Mouse (Mus musculus): ENCODE data around the gene Fam227b. TPM values are rescaled to one million over a fixed set of nuclear protein-coding genes. Genes with fewer than 3 reads are reported as not detected.

The Fam227b gene
- total RNA-seq, 2 experiments from 2014 or later: not detected

DNA sequence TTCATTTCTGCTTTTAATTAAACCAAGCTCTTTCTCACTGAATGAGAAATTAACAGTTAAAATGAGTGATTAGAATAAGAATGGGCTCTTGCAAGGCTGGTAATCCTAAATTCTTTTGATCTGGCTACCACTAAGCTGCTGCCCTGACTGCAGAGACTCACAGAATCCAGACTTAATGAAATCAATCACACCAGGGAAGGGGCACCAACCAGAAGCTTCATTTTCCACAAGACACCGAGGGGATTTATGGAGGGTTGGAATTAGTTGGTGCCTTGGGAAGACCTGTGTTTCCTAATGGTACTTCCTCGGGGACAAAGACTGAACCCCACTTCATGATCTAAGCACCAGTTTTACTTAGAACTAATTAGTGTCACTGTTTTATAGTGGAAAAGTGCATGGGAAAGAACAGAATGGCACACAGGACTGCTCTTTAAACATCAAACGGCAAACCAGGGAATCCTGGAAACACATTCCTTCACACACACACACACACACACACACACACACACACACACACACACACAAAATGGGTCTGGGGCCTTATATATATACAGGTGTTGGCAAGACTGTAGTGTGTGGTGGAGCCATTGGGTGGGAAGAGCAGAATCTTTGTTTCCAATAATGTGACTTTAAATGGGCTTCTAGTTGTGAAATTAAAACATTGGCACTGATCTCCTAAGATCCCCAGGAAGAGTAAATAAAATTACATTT, 135.9 kb downstream of the Fam227b start:
- no peak for DNase-seq (ENCODE audit: low spot score in 2 of 2)
- no peak for TF ChIP-seq CTCF (conservative IDR thresholded peaks at IDR 0.05)
- Histone ChIP-seq H3K27ac (no peak overlapping the region), H3K4me3 (no peak overlapping the region)

DNA sequence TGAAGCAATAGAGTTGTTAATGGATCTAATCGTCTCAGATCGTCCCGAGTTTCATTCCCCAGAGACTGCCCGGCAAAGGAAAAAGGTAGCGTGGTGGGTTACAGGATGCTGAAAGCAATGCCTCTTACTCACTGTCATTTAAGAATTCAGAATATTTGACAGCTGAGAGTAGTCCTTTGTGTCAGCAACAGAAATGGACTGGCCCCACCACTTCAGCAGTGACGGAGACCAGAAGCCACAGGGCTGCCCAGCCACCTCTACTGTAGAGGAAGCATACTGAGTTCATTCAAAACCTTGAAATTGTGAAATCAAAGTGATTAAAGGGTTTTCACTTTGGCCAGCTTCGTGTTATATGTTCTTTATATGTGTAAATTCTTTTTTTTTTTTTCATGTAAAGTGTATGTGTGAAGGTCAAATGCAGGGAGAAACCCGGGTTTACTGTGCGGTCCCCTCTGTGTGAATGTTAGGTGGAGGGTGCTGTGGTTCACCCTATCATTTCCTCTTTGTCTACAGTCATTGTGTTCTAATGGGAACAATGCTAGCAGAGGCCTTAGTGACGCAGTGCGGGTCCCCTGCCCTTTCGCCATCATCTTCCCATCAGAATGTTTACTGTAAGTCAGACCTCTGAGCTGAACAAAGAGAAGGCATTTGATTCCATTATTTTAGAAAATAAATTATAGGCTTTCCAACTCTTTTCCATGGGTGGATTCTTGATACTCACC, 136.7 kb downstream of the Fam227b start:
- no peak overlapping the region for H3K27ac ChIP-seq
- no peak overlapping the region for H3K4me3 ChIP-seq
- no peak for DNase-seq (ENCODE audit: low spot score in 2 of 2)
- TF ChIP-seq CTCF (conservative IDR thresholded peaks at IDR 0.05): no peak

DNA sequence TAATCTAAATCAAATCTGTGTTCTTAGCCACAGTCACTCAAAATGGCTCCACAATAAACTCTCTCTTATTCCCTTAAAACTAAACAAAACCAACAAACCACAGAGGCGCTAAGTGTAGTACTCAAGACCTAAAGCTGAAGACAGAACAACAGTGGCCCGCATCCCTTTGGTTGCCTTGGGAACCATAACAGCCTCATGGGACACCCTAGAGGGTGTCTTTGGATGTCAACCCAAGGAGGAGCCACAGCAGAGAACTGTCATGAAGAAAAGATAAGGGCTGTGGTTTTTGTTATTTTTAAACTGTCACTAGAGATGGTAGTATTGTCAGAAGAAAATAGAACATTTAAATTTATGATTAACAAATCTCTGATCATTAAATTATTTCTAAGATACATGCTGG, 145.1 kb downstream of the Fam227b start:
- DNase-seq (ENCODE audit: low spot score in 2 of 2): no peak
- no peak for TF ChIP-seq CTCF (conservative IDR thresholded peaks at IDR 0.05)
- Histone ChIP-seq H3K27ac (no peak overlapping the region), H3K4me3 (no peak overlapping the region)

DNA sequence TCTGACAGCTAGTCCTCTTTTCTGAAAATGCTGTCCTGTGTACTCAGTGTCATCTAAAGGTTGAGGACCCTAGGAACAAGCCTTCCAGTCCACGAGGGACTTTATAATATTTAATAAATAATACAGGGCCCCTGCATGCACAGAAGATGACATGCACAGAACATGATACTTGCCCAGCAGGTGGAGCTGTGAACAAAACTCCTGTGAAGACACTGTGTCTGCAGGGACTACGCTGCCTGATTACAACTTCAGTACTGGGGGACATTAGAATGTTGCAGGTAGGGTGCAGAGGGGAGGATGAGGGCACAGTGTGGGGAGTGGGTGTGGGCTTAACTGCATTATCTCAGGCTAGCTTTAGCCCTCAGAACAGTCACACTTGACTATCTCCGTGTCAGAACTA, 145.7 kb downstream of the Fam227b start:
- peak; percentile 85 for TF ChIP-seq CTCF (conservative IDR thresholded peaks at IDR 0.05)
- peak; percentile 49 to 65 for DNase-seq (ENCODE audit: low spot score in 2 of 2)
- Histone ChIP-seq H3K27ac (no peak overlapping the region), H3K4me3 (no peak overlapping the region)

DNA sequence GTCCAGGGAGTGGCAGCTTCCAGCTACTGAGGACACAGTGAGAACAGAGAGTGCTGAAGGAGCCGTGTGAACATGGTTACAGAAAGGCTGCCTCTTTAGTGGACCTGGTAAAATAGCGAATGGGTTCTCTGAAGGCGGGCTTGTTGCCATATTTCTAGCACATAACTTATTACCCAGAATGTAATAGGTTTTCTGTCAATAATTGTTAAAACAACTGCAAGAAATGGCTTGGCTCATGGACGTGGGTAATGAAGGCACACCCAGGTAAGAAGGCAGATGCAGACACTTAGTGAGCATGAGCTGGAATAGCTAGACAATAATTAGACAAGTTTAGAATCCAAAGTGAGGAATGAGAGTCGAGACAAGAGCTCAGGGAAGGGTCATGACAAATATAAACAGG, 149.5 kb downstream of the Fam227b start:
- no peak for DNase-seq (ENCODE audit: low spot score in 2 of 2)
- TF ChIP-seq CTCF (conservative IDR thresholded peaks at IDR 0.05): no peak
- Histone ChIP-seq H3K4me3 (no peak overlapping the region), H3K27ac (no peak overlapping the region)

DNA sequence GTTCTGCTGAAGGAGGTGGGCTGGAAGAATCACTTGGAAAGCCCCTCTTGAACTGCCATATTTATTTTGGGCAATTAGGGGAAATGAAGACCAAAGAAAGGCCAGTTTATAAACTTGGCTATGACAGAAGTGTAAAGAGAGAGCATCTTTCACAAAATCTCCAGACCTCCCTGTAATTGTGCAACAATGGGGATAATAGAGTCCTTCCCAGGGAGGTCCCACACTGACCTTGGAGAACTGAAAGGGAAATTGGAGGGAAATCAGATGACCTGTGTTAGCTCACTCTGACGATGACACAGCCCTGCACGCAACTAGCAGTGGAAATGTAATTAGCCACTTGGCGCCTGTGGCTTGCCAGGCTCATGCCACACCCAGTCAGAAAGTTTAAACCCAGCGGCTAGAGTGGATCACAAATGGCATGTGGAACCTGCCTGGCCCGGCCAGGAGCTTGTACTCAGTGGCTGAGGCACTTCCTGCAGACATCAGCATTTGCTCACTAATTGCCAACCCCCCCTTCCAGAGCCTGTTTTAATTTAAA, 175.9 kb downstream of the Fam227b start:
- TF ChIP-seq CTCF (conservative IDR thresholded peaks at IDR 0.05): no peak
- no peak overlapping the region for H3K27ac ChIP-seq
- DNase-seq (ENCODE audit: low spot score in 2 of 2): no peak
- H3K4me3 ChIP-seq: no peak overlapping the region

DNA sequence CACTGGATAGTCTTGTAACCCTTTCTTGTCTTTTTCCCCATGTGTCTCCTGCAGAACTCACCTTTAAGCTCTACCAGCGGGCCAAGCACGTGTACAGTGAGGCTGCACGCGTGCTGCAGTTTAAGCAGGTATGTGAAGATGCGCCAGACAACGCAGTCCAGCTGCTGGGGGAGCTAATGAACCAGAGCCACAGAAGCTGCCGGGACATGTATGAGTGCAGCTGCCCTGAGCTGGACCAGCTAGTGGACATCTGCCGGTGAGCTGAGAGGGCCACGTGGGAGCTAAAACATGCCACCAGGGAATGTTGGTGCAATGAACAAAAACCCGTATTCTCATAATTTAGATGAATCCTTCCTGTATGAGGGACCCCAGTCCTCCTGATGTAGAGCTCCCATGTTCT, 176.6 kb downstream of the Fam227b start:
- no peak for DNase-seq (ENCODE audit: low spot score in 2 of 2)
- Histone ChIP-seq H3K27ac (no peak overlapping the region), H3K4me3 (no peak overlapping the region)
- TF ChIP-seq CTCF (conservative IDR thresholded peaks at IDR 0.05): no peak

DNA sequence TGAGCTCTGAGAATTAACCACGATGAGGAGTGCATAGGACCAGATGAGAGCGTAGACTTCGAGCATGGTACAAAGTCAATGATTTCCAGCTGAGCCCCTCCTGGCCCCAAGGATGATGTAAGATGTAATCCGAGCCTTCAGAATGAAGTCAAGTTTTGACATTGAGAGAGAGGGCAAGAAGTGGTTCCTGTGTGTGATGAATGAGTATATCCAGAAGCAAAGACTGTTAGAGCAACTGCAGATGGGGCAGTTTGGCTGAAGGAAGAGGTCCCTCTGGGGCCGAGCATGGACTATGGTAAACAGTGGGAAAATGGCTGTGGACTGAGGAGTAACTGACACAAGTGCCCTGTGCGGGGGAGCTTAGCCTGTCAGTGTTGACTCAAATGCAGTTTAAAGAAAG, 178.6 kb downstream of the Fam227b start:
- no peak overlapping the region for H3K4me3 ChIP-seq
- DNase-seq (ENCODE audit: low spot score in 2 of 2): no peak
- no peak overlapping the region for H3K27ac ChIP-seq
- no peak for TF ChIP-seq CTCF (conservative IDR thresholded peaks at IDR 0.05)

DNA sequence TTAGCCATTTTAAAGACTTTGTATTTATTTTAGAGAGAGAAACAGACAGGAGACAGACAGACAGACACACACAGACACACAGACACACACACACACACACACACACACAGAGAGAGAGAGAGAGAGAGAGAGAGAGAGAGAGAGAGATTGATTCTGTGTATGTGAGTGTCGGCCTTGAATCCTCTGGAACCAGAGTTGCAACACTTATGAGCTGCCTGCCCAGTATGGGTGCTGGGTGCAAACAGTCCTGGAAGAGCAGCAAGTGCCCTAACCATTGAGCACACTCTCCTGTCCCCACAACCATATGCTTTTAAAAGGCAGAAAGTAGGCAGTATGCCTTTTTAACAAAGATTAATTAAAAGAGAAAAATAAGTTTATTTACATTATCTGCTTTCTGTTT, 183.0 kb downstream of the Fam227b start:
- no peak for TF ChIP-seq CTCF (conservative IDR thresholded peaks at IDR 0.05)
- Histone ChIP-seq H3K27ac (no peak overlapping the region), H3K4me3 (no peak overlapping the region)
- no peak for DNase-seq (ENCODE audit: low spot score in 2 of 2)

DNA sequence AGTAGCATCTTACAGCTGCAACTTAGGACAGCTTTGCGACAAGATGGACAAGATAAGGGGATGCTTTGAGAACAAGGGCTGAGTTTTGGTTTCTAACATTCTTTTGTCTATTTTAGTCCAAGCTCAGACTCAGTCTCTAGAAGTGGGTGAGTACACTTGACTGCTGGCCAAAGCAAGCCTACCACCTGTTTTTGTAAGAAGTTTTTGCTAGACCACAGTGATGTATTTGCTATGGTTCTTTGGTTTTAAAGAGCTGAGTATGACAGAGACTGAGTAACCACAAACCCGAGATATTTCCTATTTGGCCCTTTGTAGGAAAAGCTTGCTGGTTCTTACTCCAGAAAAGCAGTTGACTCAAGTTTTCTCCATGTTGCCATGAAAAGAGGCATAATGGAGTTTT, 203.6 kb downstream of the Fam227b start:
- DNase-seq (ENCODE audit: low spot score in 2 of 2): no peak
- Histone ChIP-seq H3K27ac (no peak overlapping the region), H3K4me3 (no peak overlapping the region)
- TF ChIP-seq CTCF (conservative IDR thresholded peaks at IDR 0.05): no peak

DNA sequence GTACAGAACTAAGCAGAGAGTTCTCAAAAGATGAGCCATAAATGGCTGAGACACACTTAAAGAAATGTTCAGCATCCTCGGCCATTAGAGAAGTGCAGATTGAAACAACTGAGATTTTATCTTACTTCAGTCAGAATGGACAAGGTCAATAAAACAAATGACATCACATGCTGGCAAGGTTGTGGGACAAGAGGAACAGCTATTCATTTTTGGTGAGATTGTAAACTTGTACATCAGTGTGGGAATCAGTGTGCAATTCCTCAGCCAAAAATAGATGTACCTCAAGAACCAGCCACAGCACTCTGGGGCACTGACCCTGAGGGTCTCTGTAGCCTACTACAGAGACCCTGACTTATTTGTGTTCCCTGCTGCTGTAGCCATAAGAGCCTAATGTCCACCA, 208.5 kb downstream of the Fam227b start:
- no peak overlapping the region for H3K4me3 ChIP-seq
- TF ChIP-seq CTCF (conservative IDR thresholded peaks at IDR 0.05): no peak
- H3K27ac ChIP-seq: no peak overlapping the region
- DNase-seq (ENCODE audit: low spot score in 2 of 2): no peak

DNA sequence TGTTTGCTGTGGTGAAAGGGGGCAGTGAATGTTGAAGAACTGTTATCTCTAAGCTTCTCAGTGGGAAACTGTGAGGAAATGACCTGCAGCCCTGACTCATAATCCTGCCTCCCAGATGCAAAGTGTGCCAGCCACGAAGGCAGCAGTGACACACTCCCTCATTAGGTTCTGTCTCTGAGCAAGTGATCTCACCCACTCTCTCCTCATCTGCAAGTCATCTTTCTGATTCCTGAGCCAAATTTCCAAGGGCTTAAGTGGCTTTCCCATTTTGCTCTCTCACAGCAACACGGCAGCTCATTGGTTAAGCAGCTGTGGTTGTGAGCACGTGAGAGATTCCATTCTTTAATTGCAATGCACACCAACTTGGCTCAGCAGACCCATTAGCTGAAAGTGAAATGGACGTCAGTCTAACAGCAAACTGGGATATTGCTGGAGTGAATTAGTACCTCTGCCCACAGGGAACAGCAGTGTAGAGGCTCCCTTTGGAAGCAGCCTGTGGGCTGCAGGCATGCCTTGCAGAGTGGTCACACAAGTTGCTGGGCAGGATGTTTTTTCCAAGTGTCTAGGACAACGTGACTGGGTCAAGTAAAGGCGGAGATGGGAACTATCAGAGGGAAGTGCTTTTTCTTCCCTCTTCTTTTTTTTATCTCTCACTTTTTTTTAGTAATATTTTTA, 210.6 kb downstream of the Fam227b start:
- Histone ChIP-seq H3K27ac (no peak overlapping the region), H3K4me3 (no peak overlapping the region)
- DNase-seq (ENCODE audit: low spot score in 2 of 2): no peak
- no peak for TF ChIP-seq CTCF (conservative IDR thresholded peaks at IDR 0.05)

DNA sequence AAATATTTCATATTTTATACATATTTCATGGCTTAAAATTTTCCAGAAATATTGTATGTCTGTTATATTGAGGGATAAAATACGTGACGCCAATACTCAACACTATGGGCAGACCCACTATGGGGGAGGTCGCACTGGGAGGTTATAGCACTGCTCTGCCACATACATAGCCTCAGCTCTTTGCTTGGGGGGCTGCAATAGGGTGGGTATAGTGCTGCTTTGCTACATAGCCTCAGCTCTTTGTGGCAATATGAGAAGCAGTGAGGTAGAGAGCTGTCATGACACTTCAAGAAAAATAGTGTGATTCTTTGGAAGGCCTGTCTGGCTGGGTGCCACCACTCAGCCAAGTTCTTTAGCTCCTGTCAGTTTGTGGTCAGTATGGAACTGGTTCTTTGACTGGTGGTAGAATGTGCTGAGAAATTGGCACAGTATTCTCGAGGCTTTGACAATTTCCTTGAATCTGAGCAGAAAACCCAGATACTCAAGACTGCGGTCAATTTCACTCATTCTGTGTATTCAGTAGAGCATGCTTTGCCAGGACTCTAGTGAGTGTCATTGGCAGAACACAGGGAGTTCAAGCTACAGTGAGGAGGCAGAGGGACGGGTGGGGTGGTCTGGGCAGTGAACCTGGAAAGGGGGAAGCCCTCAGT, 212.7 kb downstream of the Fam227b start:
- DNase-seq (ENCODE audit: low spot score in 2 of 2): no peak
- Histone ChIP-seq H3K27ac (no peak overlapping the region), H3K4me3 (no peak overlapping the region)
- no peak for TF ChIP-seq CTCF (conservative IDR thresholded peaks at IDR 0.05)

Data from layer of hippocampus, adult 2 months (tissue).